Mouse (Mus musculus) midbrain, embryonic 15.5 days (tissue): ENCODE measurements at regions not wholly inside any gene's neighbourhood (a gene's known extent, or its start where the extent isn't known, plus 50 kb on each side); places are given as distances from the start of the nearest gene placed in this dataset.

ENCODE experiments used
- ATAC-seq: fragments of 200-750 bp; cut with Nextera tagmentation; replicated peaks from 2 replicates; pipeline ENCODE4 v1.8.0; 2017; ENCODE audit warnings: moderate TSS enrichment
- H3K27ac ChIP-seq: fragments of 300-500 bp; sonication (generic); 2 replicates; pipeline ENCODE4 v1.5.1; 2015; ENCODE audit warnings: mild to moderate bottlenecking, inconsistent platforms
- H3K27me3 ChIP-seq: fragments of 300-500 bp; sonication (generic); replicated peaks from 2 replicates; pipeline ENCODE4 v1.6.1; 2015; ENCODE audit warnings: inconsistent platforms
- H3K36me3 ChIP-seq: fragments of 300-500 bp; sonication (generic); replicated peaks from 2 replicates; pipeline ENCODE4 v1.6.1; 2015; ENCODE audit warnings: inconsistent platforms
- H3K4me1 ChIP-seq: fragments of 300-500 bp; sonication (generic); 2 replicates; pipeline ENCODE4 v1.6.1; 2015; ENCODE audit warnings: inconsistent platforms
- H3K4me2 ChIP-seq: fragments of 300-500 bp; sonication (generic); 2 replicates; pipeline ENCODE4 v1.6.1; 2015; ENCODE audit warnings: inconsistent platforms, mild to moderate bottlenecking, moderate library complexity
- H3K4me3 ChIP-seq: fragments of 300-500 bp; sonication (generic); 2 replicates; pipeline ENCODE4 v1.5.1; 2015; ENCODE audit warnings: mild to moderate bottlenecking, inconsistent platforms
- H3K9ac ChIP-seq: fragments of 300-500 bp; sonication (generic); 2 replicates; pipeline ENCODE4 v1.6.1; 2015; ENCODE audit warnings: mild to moderate bottlenecking, inconsistent platforms
- H3K9me3 ChIP-seq: fragments of 300-500 bp; sonication (generic); 2 replicates; pipeline ENCODE4 v1.6.1; 2016; ENCODE audit warnings: inconsistent platforms
- whole genome bisulfite sequencing: fragments of 180-500 bp; shearing (Covaris S2); methylation state at CpG from one replicate; pipeline ENCODE4 v1.1.7; 2015; ENCODE audit warnings: mixed read lengths; 5-methylcytosine and 5-hydroxymethylcytosine counted together

DNA sequence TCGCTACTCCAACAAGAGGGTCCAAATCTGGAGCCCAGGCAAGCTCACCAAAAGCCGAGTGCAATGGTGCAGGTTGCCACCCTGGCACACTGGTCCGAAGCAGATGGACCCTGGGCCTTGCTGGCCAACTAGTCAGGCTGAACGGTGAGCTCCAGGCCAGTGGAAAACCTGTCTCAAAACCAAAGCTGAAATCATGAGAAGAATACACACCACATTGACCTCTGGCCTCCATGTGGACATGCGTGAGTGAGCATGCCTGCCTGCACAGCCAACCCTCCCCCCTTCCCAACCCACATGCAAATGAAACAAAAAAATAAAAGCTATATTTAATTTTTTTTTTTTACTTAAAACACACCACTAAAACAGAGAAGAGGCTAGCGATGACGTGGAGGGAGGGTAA is 80.8 kb downstream of the Tex35 start:
- H3K27me3 ChIP-seq = no peaks in the 10 kb centered on the region

GRCm38 (mm10) chr1:157023462-157023861 is 84.0 kb upstream of the Ralgps2 start:
- Histone ChIP-seq H3K4me1 (no peaks in the 10 kb centered on the region), H3K27ac (no peak overlapping the region), H3K4me2 (no peak overlapping the region), H3K9ac (no peak overlapping the region), H3K27me3 (no peaks in the 10 kb centered on the region), H3K36me3 (no peaks in the 10 kb centered on the region), H3K4me3 (no peak overlapping the region), H3K9me3 (no peaks in the 10 kb centered on the region)
- no peak for ATAC-seq
- 59% methylated on average over 6 of the region's 6 CpGs for WGBS

More for the DNA sequence above, 80.8 kb downstream of the Tex35 start:
- Histone ChIP-seq H3K27ac (no peak overlapping the region), H3K36me3 (no peaks in the 10 kb centered on the region), H3K9me3 (no peaks in the 10 kb centered on the region), H3K4me1 (no peaks in the 10 kb centered on the region), H3K4me3 (no peak overlapping the region), H3K4me2 (no peak overlapping the region), H3K9ac (no peak overlapping the region)
- WGBS = 75% methylated on average over 7 of the region's 7 CpGs
- no peak for ATAC-seq

- WGBS = 67% methylated on average over 12 of the region's 12 CpGs
- no peak for ATAC-seq
- no peaks in the 10 kb centered on the region for H3K4me1 ChIP-seq
- no peaks in the 10 kb centered on the region for H3K9me3 ChIP-seq
- H3K27ac ChIP-seq = no peak overlapping the region
- H3K4me2 ChIP-seq = no peak overlapping the region
- no peaks in the 10 kb centered on the region for H3K36me3 ChIP-seq
- H3K27me3 ChIP-seq = no peaks in the 10 kb centered on the region
- H3K9ac ChIP-seq = no peak overlapping the region
- no peak overlapping the region for H3K4me3 ChIP-seq
Measured at GRCm38 (mm10) chr1:157022456-157023435, 83.3 kb upstream of the Ralgps2 start.

GRCm38 (mm10) chr1:157019892-157020291 is 80.5 kb upstream of the Ralgps2 start:
- no peak overlapping the region for H3K27ac ChIP-seq
- no peak for ATAC-seq
- 71% methylated on average over 7 of the region's 7 CpGs for WGBS

DNA sequence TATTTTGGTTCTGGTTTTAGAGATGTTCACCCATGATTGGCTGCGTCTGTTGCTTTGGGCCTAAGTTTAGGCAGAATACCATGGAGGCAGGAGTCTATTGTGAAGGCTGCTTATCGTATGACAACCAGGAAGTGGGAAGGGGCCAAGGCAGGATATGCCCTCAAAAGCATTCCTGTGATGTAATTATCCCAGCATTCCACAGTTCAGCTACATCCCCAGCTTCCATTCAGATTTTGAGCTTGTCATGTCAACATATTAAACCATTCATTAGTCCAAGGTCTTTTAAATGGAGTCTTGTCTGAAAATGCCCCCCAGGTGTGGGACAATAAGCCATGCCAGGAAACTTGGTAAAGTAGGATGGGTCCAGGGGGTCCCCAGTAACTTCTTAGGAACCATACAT is 79.3 kb upstream of the Ralgps2 start:
- no peak overlapping the region for H3K9ac ChIP-seq
- no peaks in the 10 kb centered on the region for H3K27me3 ChIP-seq
- H3K36me3 ChIP-seq = no peaks in the 10 kb centered on the region
- H3K27ac ChIP-seq = no peak overlapping the region
- no peak for ATAC-seq
- no peak overlapping the region for H3K4me2 ChIP-seq
- no peak overlapping the region for H3K4me3 ChIP-seq
- H3K4me1 ChIP-seq = no peaks in the 10 kb centered on the region
- 83% methylated on average over 2 of the region's 2 CpGs for WGBS
- H3K9me3 ChIP-seq = no peaks in the 10 kb centered on the region

More at GRCm38 (mm10) chr1:157019892-157020291, 80.5 kb upstream of the Ralgps2 start:
- Histone ChIP-seq H3K4me2 (no peak overlapping the region), H3K9ac (no peak overlapping the region), H3K36me3 (no peaks in the 10 kb centered on the region), H3K4me1 (no peaks in the 10 kb centered on the region), H3K27me3 (no peaks in the 10 kb centered on the region), H3K4me3 (no peak overlapping the region), H3K9me3 (no peaks in the 10 kb centered on the region)

DNA sequence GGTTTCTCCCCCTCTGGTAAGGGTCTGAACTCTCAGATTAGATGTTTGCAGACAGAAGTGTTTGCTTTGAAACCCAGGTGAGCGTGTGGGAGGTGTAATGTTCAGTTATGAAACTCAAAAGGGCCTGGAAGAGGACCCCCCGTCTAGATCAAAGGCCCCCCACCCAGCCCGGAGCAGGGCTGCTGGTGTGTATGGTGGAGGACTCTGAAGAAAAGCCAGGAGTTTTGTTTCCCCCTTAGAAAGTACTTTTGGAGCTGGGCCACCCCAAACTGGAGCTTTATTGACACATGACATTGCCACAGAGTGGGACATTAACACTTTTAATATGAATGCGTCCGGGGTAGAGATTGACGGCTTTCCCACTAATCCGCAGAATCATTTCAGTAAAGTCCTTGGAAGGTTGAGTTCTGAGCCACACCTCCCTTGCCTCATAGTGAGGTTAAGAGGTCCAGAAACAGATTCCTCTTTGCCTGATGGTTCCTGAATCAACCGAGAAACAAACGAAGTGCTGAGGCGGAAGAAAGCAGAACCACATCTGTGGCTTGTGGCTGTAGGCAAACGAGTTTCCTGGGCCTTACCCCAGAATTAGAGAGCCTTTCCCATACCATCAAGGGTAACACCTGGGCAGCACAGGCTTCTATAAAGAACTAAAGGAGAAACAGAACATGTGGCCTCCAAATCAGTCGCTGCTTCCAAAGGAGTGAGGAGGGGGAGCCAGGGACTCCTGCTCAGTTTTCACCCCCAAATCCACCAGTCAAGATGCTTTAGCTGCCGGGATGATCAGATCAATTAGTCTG is 78.0 kb upstream of the Ralgps2 start:
- Histone ChIP-seq H3K9ac (no peak overlapping the region), H3K9me3 (no peaks in the 10 kb centered on the region), H3K27me3 (no peaks in the 10 kb centered on the region), H3K4me2 (no peak overlapping the region), H3K4me1 (no peaks in the 10 kb centered on the region), H3K4me3 (no peak overlapping the region), H3K36me3 (no peaks in the 10 kb centered on the region), H3K27ac (no peak overlapping the region)
- WGBS = 70% methylated on average over 13 of the region's 13 CpGs
- no peak for ATAC-seq

DNA sequence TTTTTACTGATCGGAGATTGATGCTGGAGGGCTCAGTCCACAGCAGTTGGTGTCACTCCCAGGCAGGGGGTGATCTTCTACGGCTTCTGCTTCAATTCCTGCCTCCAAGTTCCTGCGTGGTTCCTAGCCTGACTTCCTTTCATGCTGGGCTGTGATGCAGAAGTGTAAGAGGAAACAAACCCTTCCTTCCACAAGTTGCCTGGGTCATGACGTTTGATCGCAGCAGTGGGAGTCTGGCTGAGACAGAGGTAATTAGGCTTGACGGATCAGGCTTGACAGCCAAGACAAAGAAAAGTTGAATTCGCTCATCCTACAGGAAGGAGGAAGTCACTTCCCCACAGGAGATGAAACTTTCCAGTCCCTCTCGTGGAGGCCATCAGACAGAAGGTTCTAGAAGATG is 77.2 kb upstream of the Ralgps2 start:
- H3K4me1 ChIP-seq = no peaks in the 10 kb centered on the region
- no peaks in the 10 kb centered on the region for H3K36me3 ChIP-seq
- no peak for ATAC-seq
- H3K9ac ChIP-seq = no peak overlapping the region
- H3K9me3 ChIP-seq = no peaks in the 10 kb centered on the region
- WGBS = 35% methylated on average over 8 of the region's 8 CpGs
- H3K27ac ChIP-seq = no peak overlapping the region
- H3K27me3 ChIP-seq = no peaks in the 10 kb centered on the region
- H3K4me3 ChIP-seq = no peak overlapping the region
- H3K4me2 ChIP-seq = no peak overlapping the region

DNA sequence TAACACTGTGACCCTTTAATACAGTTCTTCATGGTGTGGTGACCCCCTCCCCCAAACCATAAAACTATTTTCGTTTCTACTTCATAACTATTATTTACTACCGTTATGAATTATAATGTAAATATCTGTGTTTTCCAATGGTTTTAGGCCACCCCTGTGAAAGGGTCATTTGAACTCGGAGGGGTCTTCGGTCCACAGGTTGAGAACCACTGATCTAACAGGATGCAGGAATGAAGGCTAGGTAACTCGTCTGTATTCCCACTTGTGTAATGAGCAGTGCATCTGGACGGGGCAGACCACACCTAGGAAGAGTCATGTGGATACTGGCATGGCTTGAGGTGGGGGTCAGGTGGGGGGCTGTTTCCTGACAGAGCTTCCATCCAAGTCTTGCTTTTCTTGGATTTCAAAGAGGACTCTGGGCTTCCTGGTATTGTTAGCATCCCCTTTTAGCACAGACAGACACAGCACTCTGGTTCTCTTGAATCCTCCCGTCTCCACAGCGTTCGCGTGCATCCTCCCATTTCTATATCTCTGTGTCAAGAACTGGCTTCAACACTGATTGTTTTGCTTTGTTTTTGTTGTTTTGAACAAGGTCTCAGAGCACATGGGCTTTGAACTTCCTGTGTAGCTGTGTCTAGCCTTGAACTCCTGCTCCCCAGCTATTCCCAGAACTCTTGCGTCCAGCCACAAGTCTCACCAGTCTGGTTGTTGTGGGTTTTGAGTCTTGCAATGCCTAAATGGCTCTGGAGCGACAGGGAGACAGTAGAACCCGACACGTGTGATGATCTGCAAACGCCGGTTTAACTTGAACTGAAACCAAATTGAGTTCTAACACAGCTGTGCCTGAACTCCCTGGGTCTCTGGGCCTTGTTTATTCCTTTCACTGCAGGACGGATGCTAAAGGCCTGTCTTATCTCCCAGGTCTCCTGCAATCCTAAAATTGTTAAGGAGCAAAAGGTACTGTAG is 75.4 kb upstream of the Ralgps2 start:
- no peak for ATAC-seq
- no peak overlapping the region for H3K9ac ChIP-seq
- H3K4me1 ChIP-seq = no peaks in the 10 kb centered on the region
- no peaks in the 10 kb centered on the region for H3K36me3 ChIP-seq
- H3K27ac ChIP-seq = no peak overlapping the region
- H3K27me3 ChIP-seq = no peaks in the 10 kb centered on the region
- no peaks in the 10 kb centered on the region for H3K9me3 ChIP-seq
- WGBS = 87% methylated on average over 17 of the region's 17 CpGs
- H3K4me2 ChIP-seq = no peak overlapping the region
- no peak overlapping the region for H3K4me3 ChIP-seq

GRCm38 (mm10) chr1:157013669-157014048 is 74.2 kb upstream of the Ralgps2 start:
- no peak overlapping the region for H3K4me2 ChIP-seq
- H3K9ac ChIP-seq = no peak overlapping the region
- H3K27ac ChIP-seq = no peak overlapping the region
- H3K27me3 ChIP-seq = no peaks in the 10 kb centered on the region
- ATAC-seq = no peak
- H3K4me3 ChIP-seq = no peak overlapping the region
- H3K4me1 ChIP-seq = no peaks in the 10 kb centered on the region
- 75% methylated on average over 7 of the region's 7 CpGs for WGBS
- H3K36me3 ChIP-seq = no peaks in the 10 kb centered on the region
- no peaks in the 10 kb centered on the region for H3K9me3 ChIP-seq

DNA sequence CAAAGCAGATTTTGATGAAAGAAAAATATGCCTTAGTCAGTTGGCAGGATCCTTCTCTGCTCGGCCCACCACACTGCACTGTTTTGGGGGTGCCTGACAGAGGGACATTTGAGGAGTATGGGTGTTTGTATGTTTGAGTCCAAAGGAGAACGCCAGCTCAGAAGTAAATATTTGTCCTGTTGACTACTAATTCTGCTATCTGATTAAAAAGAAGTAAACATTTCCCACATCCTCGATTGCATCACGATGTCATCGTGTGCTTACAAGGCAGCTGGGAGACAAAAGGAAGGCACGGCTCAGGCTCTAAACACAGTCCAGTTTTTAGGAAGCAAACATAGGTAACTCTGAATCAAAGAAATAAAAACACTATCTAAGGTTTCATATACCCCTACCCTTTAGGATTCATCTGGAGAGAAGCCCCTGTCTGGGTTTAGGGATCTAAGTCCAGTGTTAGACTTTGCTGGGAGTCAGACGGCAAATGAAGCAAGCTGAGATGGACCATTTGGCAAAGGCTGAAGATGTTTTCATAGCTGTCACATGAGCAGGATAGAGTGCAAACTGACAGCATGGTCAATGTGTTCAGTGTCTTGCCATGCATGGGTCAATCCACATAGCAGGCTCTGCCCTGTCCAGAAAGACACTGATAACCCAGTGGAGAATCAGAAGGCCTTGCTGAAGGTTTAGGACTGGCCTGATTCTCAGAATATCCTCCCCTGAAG is 73.7 kb upstream of the Ralgps2 start:
- Histone ChIP-seq H3K9ac (no peak overlapping the region), H3K4me2 (no peak overlapping the region), H3K36me3 (no peaks in the 10 kb centered on the region), H3K4me3 (no peak overlapping the region), H3K4me1 (no peaks in the 10 kb centered on the region), H3K27me3 (no peaks in the 10 kb centered on the region), H3K9me3 (no peaks in the 10 kb centered on the region), H3K27ac (no peak overlapping the region)
- ATAC-seq = no peak
- WGBS = 82% methylated on average over 7 of the region's 7 CpGs

GRCm38 (mm10) chr1:157011226-157011625 is 71.8 kb upstream of the Ralgps2 start:
- Histone ChIP-seq H3K9me3 (no peaks in the 10 kb centered on the region), H3K4me1 (no peaks in the 10 kb centered on the region), H3K4me2 (no peak overlapping the region), H3K27me3 (no peaks in the 10 kb centered on the region), H3K27ac (no peak overlapping the region), H3K4me3 (no peak overlapping the region), H3K9ac (no peak overlapping the region), H3K36me3 (no peaks in the 10 kb centered on the region)
- 87% methylated on average over 6 of the region's 6 CpGs for WGBS
- no peak for ATAC-seq
